Mouse (Mus musculus) gastrocnemius, postnatal 25 days (tissue): ENCODE results near the gene Mtnr1a. TPM values are rescaled to one million over a fixed set of nuclear protein-coding genes. Genes with fewer than 3 reads are reported as not detected.

Experiments used
- DNase-seq: peaks from one replicate; pipeline ENCODE4 v3.0.0; 2022
- total RNA-seq, 2 experiments: library from RNA; stranded (reverse); gene quantifications; 1 replicate in 1 of 2; 2 replicates in 1 of 2; pipeline ENCODE4 v1.2.3; 2021

Mtnr1a gene
- total RNA-seq, 2 experiments from 2014 or later = not detected

DNA sequence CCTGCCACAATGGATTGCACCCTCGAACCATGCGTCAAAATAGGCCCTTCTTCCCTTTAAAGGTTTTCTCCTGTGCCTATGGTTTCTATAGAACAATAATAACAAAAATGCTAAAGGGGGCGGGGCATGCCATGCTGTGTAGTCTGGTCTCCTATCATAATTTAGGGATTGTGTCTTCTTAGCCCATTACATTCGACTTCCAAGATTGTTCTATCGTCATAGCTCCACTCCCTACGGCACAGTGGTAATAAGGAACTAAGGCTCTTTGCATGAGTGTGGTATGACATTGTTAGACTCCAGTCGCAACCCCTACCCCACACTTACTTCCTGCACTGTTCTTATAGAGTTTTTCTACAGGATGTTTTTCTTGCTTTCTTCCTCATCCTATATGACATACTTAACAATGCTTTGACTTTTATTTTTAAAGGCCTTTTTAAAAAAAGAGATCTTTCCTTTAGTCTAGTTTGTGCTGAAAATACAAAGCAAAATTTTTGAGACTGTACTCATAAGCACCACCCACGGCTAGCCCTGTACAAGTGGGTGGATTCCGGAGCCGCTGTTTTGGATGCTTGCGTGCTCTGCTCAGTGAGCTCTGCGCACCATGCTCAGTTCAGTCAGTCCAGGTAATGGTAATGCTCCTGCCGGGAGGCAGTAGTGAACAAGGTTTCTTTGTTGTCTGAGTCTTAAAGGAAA is 40.6 kb downstream of the Mtnr1a start:
- no peak for DNase-seq

DNA sequence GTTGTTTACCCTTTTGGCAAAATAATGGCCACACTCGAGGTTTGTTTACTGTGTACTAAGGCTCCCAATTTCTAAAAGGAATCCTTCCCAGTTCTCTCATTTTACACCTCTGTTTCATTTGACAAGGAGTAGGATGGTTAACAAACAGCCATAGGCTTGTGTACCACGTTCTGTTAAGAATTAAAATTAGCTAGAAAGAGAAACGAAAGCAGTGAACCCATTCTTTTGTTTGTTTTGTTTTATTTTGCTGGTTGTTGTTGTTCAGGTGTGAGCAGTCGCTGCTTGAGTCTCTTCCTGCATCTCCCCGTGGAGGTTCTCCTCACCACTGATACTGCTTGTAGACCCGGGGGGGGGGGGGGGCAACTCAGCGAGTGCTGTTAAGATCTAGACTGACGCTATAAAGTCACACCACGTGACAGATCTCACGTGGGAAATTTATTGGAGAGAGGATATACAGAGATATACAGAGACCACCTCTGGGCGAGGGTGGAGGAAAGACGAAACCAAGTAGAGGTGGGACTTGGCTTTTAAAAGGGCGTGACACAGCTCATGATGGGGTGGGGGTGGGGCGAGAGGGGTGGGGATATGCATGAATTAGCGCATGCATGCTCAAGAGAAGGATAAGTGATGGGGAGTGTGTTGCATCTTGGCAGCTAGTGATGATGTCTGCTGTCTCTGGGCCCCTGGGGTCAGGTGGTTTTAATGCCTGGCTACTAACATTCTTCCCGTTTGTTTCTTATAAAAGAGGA is 41.3 kb downstream of the Mtnr1a start:
- no peak for DNase-seq

DNA sequence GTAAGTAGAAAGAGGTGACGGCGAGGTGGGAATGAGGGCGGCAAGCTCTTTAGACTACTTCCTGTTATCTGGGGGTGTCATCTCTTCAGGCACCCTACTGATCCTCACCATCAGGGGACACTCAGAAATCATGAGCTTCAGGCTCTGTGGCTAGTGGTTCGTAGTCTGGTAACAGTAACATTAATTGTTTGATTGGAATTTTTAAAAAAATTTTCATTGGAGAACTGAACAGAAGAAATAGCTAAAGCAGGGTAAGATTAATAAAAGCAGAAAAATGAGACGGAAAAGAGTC is 41.8 kb downstream of the Mtnr1a start:
- DNase-seq = no peak

DNA sequence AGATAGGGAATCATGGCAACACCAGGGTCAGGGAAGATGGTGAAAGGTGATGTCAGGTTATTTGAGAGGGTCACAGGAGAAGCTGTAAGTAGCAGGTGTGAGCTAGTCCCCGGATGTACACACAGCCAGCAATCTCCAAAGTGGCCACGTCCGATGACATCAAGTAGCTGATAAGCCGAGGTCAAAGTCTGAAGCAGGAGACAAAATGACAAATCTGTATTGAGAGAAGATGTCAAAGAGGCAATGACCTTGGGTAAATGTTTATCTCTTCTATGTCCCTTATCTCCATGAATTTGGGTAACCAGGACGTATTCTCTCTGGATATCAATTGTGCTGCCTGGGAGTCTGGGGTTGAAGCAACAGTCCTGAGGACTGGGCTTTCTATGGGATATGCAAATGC is 42.9 kb downstream of the Mtnr1a start:
- no peak for DNase-seq

DNA sequence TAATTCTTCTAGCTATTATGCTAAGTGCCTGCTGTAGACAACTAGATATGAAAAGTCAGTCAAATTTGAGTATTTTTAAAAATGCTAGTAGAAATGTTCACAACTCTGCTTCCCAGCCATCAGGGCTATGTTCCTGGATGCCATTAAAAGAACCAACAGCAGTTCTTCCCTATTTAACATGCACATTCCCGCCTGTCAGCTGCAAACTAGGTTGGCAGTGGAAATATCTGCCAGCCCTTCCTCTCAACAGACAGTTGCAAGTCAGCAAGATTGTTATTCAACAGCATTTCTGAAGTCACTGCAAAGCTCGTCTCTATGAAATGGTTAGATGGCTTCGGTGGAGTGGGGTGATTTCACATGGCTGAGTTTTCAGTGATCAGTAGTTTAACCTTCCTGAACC is 48.7 kb downstream of the Mtnr1a start:
- DNase-seq = no peak

DNA sequence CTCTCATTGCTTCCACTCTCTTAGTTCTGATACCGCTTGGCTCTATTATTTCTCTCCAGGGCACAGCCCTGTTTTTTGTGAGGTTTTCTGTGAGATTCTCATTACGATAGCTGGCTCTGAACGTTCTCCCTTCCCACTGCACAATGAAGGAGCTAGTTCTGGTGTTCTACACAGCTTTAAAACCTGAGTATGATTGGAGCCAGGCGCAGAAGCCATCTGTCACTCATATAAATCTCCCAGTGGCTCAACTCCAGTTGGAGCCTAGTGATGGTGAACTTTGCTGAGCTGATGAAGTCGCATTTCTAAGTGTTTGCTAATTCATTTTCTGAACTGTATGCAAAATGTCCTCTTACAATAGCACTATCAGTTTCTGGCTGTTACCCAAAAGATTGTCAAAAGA is 56.7 kb downstream of the Mtnr1a start:
- no peak for DNase-seq

Other genes starting within 250 kb of the Mtnr1a start
- 1 to 10 TPM; 5.4 to 5.5 TPM for gene Fat1, start 133.7 kb upstream of the Mtnr1a start, total RNA-seq
- not detected for gene F11, start 192.9 kb downstream of the Mtnr1a start, total RNA-seq
- not detected for gene Klkb1, start 225.7 kb downstream of the Mtnr1a start, total RNA-seq
- not detected for gene Gm45753, start 239.3 kb downstream of the Mtnr1a start, total RNA-seq